Mouse (Mus musculus): ENCODE results near the gene Klhl29. TPM values are rescaled to one million over a fixed set of nuclear protein-coding genes. Genes with fewer than 3 reads are reported as not detected.

Gene Klhl29
- polyA plus RNA-seq, 1 experiment from 2014 or later: 2.8 TPM

DNA sequence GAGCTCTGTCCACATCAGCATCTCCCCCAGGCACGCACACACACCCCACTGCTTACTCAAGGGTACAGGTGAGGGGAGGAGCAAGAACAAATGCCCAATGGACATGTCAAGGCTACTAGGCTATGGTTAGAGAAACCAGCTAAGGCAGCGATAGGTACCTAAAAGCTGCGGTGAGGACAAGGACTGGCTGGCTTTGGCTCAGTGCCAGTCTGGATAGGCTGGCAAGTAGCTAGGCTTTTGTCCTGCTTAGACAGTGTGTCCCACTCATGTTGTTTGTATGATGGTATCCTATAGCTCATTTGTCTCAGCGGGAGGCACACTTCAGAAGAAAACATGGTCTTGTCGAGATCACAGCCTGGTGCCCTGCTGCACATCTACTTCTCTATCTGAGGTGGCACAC is 258.9 kb downstream of the Klhl29 start:
- Histone ChIP-seq H3K4me3 (no peak overlapping the region), H3K4me2 (no peak overlapping the region), H3K36me3 (no peaks in the 10 kb centered on the region), H3K4me1 (replicated peaks) (peaks cover 27% of the 10 kb centered on the region), H3K27me3 (no peaks in the 10 kb centered on the region), H3K9ac (no peak overlapping the region), H3K27ac (replicated peaks) (no peak overlapping the region; the same call in 1 of the 2 replicates), H3K9me3 (no peaks in the 10 kb centered on the region)
- no peak for ATAC-seq (ENCODE audit: low read depth)
- WGBS: 72% methylated on average over 5 of the region's 5 CpGs

DNA sequence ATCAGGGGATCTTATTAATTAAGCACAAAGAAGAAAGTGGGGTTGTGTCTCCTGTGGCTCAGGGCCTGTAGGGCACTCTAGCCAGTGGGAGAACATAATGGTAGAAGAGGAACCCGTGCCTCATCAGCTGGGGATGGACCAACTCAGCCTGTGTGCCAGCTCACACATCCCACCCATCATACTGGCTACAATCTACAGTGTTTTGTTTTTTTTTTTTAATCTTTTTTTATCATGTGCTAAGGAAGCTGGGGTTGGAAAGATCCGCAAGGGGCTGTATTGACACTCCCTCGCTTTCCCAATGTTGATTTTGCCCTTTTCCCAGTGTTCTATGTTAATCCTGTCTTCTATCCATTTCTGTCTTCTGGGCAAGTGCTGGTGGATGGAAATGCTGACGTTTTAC is 260.9 kb downstream of the Klhl29 start:
- ATAC-seq (ENCODE audit: low read depth): no peak
- Histone ChIP-seq H3K36me3 (no peaks in the 10 kb centered on the region), H3K27ac (replicated peaks) (no peak overlapping the region), H3K4me2 (no peak overlapping the region), H3K9me3 (no peaks in the 10 kb centered on the region), H3K27me3 (no peaks in the 10 kb centered on the region), H3K4me1 (replicated peaks) (peaks cover 16% of the 10 kb centered on the region), H3K9ac (no peak overlapping the region), H3K4me3 (no peak overlapping the region)
- WGBS: 82% methylated on average over 4 of the region's 4 CpGs

DNA sequence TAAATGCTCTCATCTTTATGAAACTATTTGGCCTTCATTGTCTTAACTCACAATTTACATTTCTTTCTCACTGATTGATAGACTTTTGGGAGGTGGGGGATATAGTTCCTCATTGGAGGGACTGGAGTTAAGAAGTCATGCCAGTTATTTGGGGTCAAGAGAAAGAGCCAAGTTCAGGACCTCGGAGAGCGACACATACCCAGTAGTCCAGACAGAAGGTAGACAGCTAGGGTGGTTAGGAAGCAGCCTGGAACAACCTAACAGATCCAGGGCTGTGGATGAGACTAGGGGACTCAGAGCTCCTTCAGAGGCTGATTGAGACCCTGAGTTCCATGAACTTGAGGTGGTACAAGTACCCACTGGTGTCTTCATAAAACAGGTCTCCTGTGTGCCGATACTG is 264.1 kb downstream of the Klhl29 start:
- H3K27ac ChIP-seq (replicated peaks): no peak overlapping the region
- H3K4me1 ChIP-seq (replicated peaks): peaks cover 20% of the 10 kb centered on the region
- H3K9me3 ChIP-seq: no peaks in the 10 kb centered on the region
- no peak for ATAC-seq (ENCODE audit: low read depth)
- WGBS: 67% methylated on average over 3 of the region's 3 CpGs
- H3K36me3 ChIP-seq: no peaks in the 10 kb centered on the region
- no peak overlapping the region for H3K4me2 ChIP-seq
- no peaks in the 10 kb centered on the region for H3K27me3 ChIP-seq
- no peak overlapping the region for H3K4me3 ChIP-seq
- no peak overlapping the region for H3K9ac ChIP-seq

DNA sequence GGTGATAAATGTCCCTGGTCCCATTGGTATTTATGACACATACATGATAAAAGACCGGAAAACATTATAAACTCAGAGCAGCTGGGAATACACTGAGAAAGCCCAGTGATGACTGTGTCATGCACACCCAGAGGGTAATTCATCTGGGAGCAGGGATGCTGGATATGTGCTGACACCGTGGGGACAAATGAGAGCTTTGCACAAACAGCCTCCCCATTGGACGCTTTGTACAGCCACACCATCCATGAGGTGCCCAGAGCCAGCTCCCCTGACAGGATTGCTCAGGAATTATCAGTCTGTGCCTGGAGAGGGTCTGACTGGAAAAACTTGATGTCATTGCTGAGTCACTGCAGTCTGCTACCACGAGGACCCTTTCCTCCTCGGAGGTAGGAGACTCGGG is 266.9 kb downstream of the Klhl29 start:
- H3K27ac ChIP-seq (replicated peaks): peak overlapping the region; percentile 49
- no peaks in the 10 kb centered on the region for H3K27me3 ChIP-seq
- WGBS: 44% methylated on average over 6 of the region's 6 CpGs

DNA sequence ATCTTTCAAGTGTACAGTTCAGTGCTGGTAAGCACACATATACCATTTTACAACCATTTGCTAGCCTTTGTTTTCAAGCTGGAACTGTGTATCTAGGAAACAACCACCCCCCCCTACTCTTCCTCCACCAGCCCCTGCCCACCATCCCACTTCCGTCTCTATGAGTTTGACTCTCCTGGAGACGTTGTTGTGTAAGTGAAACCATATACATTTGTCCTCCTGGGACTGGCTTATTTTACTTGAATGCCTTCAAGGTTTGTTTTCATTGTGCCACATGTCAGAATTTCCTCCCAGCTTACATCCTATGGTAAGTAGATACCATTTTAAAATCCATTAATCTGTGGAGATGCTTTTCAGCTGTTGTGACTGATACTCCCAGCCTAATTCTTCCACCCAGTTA is 267.7 kb downstream of the Klhl29 start:
- H3K4me1 ChIP-seq (replicated peaks): peaks cover 20% of the 10 kb centered on the region
- no peaks in the 10 kb centered on the region for H3K27me3 ChIP-seq
- H3K36me3 ChIP-seq: peaks cover 16% of the 10 kb centered on the region; the same call in 1 of the 2 replicates
- WGBS: 59% methylated on average over 2 of the region's 2 CpGs
- H3K9me3 ChIP-seq: no peaks in the 10 kb centered on the region
- H3K4me3 ChIP-seq: no peak overlapping the region
- H3K4me2 ChIP-seq: no peak overlapping the region
- no peak for ATAC-seq (ENCODE audit: low read depth)
- H3K27ac ChIP-seq (replicated peaks): peak overlapping the region; percentile 49; the same call in 1 of the 2 replicates
- H3K9ac ChIP-seq: no peak overlapping the region

More for the DNA sequence above, 266.9 kb downstream of the Klhl29 start:
- peaks cover 16% of the 10 kb centered on the region; the same call in 1 of the 2 replicates for H3K36me3 ChIP-seq
- no peaks in the 10 kb centered on the region for H3K9me3 ChIP-seq
- H3K4me1 ChIP-seq (replicated peaks): peaks cover 20% of the 10 kb centered on the region
- H3K4me3 ChIP-seq: no peak overlapping the region
- no peak overlapping the region for H3K4me2 ChIP-seq
- H3K9ac ChIP-seq: no peak overlapping the region
- ATAC-seq (ENCODE audit: low read depth): peak; percentile 68

DNA sequence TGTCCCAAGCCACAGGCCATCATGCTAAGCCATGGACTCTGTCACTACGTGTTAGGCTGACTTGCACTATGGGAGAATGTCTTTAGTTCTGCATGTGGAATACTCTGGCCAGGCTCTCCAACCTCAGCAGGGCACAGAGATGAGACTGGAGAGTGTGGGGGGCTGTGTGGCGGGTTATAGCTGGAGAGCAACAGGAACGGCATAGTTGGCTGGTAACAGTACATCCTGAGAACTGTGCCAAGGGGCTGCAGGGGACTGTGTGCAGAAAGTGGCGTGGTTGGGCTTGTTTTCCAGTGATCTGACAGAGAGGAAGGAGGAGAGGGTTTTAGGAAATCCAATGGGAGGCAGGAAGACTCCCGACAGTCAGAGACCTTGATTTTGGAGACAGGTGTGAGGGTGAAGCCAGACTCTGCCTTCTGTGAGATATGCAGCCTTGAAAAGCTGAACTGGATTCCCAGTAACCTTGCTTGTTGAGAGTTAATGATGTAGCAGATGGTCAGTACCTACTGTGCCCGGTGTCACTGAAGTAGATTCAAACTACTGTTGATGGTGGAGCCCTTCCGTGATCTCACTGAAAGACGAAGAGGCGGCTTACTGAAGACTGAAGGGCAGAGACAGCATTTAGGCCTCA is 270.9 kb downstream of the Klhl29 start:
- Histone ChIP-seq H3K9me3 (no peaks in the 10 kb centered on the region), H3K36me3 (peaks cover 16% of the 10 kb centered on the region; the same call in 1 of the 2 replicates), H3K27ac (replicated peaks) (no peak overlapping the region), H3K4me2 (no peak overlapping the region), H3K4me1 (replicated peaks) (peaks cover 31% of the 10 kb centered on the region), H3K4me3 (no peak overlapping the region), H3K9ac (no peak overlapping the region), H3K27me3 (no peaks in the 10 kb centered on the region)
- ATAC-seq (ENCODE audit: low read depth): no peak
- 84% methylated on average over 9 of the region's 9 CpGs for WGBS

DNA sequence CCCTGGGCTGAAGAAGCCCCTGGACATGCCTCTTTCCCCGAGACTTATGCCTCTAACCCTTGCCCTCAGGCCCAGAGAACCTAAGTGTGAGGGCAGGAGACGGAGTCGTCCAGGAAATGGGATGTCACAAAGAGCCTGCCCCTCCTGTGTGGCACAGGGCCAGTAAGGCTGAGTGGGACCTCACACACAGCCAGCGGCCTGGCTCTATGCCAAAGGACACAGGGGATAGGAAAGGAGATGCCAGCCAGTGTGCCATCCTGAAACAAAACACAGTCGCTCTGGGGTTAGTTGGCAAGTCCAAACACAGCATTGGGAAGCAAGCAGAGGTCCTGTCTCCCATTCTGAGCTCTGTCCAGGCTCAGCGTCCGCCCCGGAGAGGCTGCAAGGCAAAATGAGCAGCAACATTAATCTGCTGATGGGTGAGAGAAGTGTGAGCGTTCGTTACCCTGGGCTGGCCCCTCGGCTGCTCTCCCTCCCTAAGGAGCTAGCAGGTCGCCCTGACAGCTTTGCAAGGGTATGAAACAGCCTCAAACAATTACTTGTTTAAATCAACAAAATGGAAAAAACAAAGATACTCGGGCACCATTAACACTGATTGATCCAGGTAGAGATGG is 274.0 kb downstream of the Klhl29 start:
- peaks cover 22% of the 10 kb centered on the region; the same call in 1 of the 2 replicates for H3K36me3 ChIP-seq
- peaks cover 12% of the 10 kb centered on the region for H3K4me1 ChIP-seq (replicated peaks)
- ATAC-seq (ENCODE audit: low read depth): peak; percentile 65
- no peak overlapping the region for H3K4me3 ChIP-seq
- no peak overlapping the region for H3K4me2 ChIP-seq
- 60% methylated on average over 13 of the region's 13 CpGs for WGBS
- no peaks in the 10 kb centered on the region for H3K9me3 ChIP-seq
- no peaks in the 10 kb centered on the region for H3K27me3 ChIP-seq
- H3K9ac ChIP-seq: no peak overlapping the region
- no peak overlapping the region for H3K27ac ChIP-seq (replicated peaks)

DNA sequence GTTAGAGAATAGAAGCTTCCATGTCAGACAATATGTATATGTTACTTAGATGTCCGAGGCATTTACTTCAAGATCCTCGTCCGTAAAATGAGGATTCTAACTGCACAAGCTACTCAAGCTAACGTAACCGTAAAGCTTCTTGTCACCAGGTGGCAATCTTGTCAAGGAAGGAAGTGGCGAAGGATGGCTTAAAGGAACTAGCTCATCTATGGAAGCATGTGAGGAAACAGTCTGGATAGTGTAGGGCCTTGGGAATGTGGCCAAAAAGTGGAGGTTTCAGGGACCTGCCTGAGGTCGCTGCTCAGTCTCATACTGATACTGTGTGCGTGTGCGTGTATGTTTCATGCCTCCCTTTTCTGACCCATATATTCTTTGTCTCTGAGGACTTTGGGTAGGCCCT is 275.9 kb downstream of the Klhl29 start:
- Histone ChIP-seq H3K4me1 (replicated peaks) (peaks cover 12% of the 10 kb centered on the region), H3K9ac (no peak overlapping the region), H3K4me3 (no peak overlapping the region), H3K27ac (replicated peaks) (no peak overlapping the region), H3K9me3 (no peaks in the 10 kb centered on the region), H3K4me2 (no peak overlapping the region), H3K27me3 (no peaks in the 10 kb centered on the region), H3K36me3 (peaks cover 15% of the 10 kb centered on the region; the same call in 1 of the 2 replicates)
- no peak for ATAC-seq (ENCODE audit: low read depth)
- 87% methylated on average over 9 of the region's 9 CpGs for WGBS

DNA sequence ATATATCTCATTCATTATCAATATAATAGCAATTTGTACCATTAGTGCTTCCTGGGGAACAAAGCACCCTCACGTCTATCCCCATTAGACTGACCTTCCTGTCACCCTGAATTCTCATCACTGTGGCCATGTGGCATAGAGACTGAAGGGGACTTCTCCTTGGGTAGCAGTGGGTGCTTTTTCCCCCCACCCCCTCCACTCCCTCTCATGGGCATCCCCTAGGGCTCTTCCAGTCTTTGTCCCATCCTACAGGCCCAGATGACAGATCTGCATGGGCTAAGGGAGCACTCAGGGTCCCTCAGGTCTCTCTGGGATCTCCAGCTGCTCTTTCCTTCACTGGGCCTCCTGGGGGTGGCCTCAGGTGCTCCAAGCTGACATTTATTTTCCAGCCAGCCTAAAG is 286.8 kb downstream of the Klhl29 start:
- Histone ChIP-seq H3K27me3 (no peaks in the 10 kb centered on the region), H3K9ac (no peak overlapping the region), H3K4me1 (replicated peaks) (peaks cover 32% of the 10 kb centered on the region), H3K4me3 (no peak overlapping the region), H3K9me3 (no peaks in the 10 kb centered on the region), H3K4me2 (no peak overlapping the region), H3K36me3 (peaks cover 50% of the 10 kb centered on the region), H3K27ac (replicated peaks) (peak overlapping the region; percentile 88)
- WGBS: 21% methylated on average over 1 of the region's 1 CpGs
- peak; percentile 36; the same call in 1 of the 2 replicates for ATAC-seq (ENCODE audit: low read depth)

DNA sequence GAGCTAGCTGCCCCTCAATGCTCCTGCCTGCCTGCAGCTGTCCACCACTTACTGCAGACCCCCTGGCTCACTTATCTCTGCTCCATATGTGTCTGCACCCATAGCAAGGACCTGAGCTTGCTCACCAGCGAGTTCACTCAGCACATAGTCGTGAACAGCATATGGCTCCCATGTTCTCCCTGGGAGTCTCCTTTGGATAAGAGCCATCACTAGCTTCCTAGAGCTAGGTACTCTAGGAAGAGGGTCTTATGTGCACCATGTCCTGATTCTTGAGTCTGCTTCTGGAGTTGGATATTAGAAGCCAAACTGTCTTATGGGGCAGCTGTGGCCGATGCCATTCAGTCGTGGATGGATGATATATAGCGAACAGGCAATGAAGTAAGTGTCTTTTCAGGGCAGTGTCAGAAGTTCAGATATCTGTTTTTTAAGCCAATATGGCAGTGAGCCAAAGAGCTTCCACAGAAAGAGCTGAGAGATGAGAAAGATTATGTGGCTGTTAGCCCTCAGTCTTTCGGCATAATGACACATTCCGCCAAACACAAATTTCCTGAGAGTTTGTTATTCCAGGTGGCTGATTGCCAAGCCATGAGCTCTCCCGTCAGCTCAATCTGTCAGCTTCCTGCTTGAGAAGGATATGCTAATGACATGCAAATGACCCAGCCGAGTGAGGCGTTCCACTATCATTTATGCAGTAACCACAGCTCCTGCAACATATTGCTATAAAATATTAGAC is 287.5 kb downstream of the Klhl29 start:
- WGBS: 20% methylated on average over 10 of the region's 10 CpGs
- Histone ChIP-seq H3K9me3 (no peaks in the 10 kb centered on the region), H3K27ac (replicated peaks) (peak overlapping the region; percentile 77), H3K9ac (no peak overlapping the region), H3K36me3 (peaks cover 50% of the 10 kb centered on the region), H3K27me3 (no peaks in the 10 kb centered on the region), H3K4me1 (replicated peaks) (peaks cover 32% of the 10 kb centered on the region), H3K4me2 (no peak overlapping the region), H3K4me3 (no peak overlapping the region)
- peak; percentile 84 for ATAC-seq (ENCODE audit: low read depth)

DNA sequence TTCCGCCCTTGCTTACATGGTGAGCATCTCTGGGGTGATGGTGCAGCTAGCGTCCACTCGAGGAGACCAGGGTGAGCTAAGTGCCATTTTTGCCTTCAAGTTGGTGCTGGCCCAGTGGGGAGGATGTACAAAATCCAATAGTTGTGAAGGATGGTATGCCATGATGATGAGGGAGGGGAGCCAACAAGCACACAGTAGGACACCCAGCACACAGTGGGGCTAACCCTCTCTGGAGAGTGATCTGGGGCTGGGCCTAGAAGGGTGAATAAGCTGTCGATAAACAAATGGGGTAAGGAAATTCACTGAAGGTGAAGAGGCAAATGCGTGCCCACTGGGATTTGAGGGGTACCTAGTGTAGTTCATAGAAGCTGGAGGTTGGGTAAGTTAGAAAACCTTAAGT is 290.8 kb downstream of the Klhl29 start:
- peaks cover 29% of the 10 kb centered on the region for H3K4me1 ChIP-seq (replicated peaks)
- no peaks in the 10 kb centered on the region for H3K9me3 ChIP-seq
- no peaks in the 10 kb centered on the region for H3K27me3 ChIP-seq
- no peak overlapping the region for H3K9ac ChIP-seq
- peaks cover 52% of the 10 kb centered on the region for H3K36me3 ChIP-seq
- no peak for ATAC-seq (ENCODE audit: low read depth)
- H3K27ac ChIP-seq (replicated peaks): no peak overlapping the region
- no peak overlapping the region for H3K4me3 ChIP-seq
- 92% methylated on average over 5 of the region's 5 CpGs for WGBS
- no peak overlapping the region for H3K4me2 ChIP-seq

DNA sequence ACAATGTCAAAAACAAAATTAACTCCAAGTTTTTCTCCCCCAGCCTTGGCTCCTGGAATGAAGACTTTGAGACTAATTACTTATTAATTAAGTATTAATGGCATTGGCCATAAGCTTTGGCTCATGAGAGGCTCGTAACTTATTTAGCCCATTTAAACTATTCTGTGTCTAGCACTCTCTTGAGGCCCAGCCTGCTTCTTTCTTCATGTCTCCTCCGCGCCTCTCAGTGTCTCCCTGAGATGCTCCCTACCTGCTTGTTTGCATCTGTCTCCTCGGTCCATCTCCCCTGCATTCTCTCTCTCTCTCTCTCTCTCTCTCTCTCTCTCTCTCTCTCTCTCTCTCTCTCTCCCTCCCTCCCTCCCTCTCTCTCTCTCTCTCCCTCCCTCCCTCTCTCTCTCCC is 294.0 kb downstream of the Klhl29 start:
- no peak for ATAC-seq (ENCODE audit: low read depth)
- Histone ChIP-seq H3K4me2 (no peak overlapping the region), H3K27me3 (no peaks in the 10 kb centered on the region), H3K9me3 (no peaks in the 10 kb centered on the region), H3K4me3 (no peak overlapping the region), H3K27ac (replicated peaks) (no peak overlapping the region), H3K36me3 (peaks cover 57% of the 10 kb centered on the region), H3K4me1 (replicated peaks) (no peaks in the 10 kb centered on the region), H3K9ac (no peak overlapping the region)
- WGBS: 61% methylated on average over 4 of the region's 4 CpGs
